Mouse (Mus musculus) neural tube, embryonic 11.5 days (tissue): Measurements from ENCODE around the gene Katnb1. TPM values are rescaled to one million over a fixed set of nuclear protein-coding genes. Genes with fewer than 3 reads are reported as not detected.

Experiments
- ATAC-seq: fragments of 200-750 bp; cut with Nextera tagmentation; 2 replicates; pipeline ENCODE4 v1.8.0; 2017; ENCODE audit warnings: moderate number of reproducible peaks, mild to moderate bottlenecking, moderate TSS enrichment, moderate library complexity; ENCODE audit not compliant: insufficient read depth, low FRiP score, low TSS enrichment
- DNase-seq: peaks from one replicate; pipeline ENCODE4 v3.0.0-alpha.2; 2015; ENCODE audit warnings: low spot score
- H3K27ac ChIP-seq: fragments of 300-500 bp; sonication (generic); 2 replicates; pipeline ENCODE4 v1.5.1; 2014; ENCODE audit warnings: low read depth, mild to moderate bottlenecking, low read length
- H3K27me3 ChIP-seq: fragments of 300-500 bp; sonication (generic); 2 replicates; pipeline ENCODE4 v1.6.1; 2014; ENCODE audit warnings: mild to moderate bottlenecking, low read length, mixed read lengths; ENCODE audit not compliant: control insufficient read depth, insufficient read depth
- H3K36me3 ChIP-seq: fragments of 300-500 bp; sonication (generic); 2 replicates; pipeline ENCODE4 v1.6.1; 2014; ENCODE audit warnings: mild to moderate bottlenecking, low read length, moderate library complexity, mixed read lengths; ENCODE audit not compliant: control insufficient read depth, insufficient read depth
- H3K4me1 ChIP-seq: fragments of 300-500 bp; sonication (generic); 2 replicates; pipeline ENCODE4 v1.6.1; 2014; ENCODE audit warnings: low read length, mixed read lengths; ENCODE audit not compliant: control insufficient read depth, insufficient read depth
- H3K4me2 ChIP-seq: fragments of 300-500 bp; sonication (generic); 2 replicates; pipeline ENCODE4 v1.6.1; 2014; ENCODE audit warnings: low read depth, mild to moderate bottlenecking, moderate library complexity
- H3K4me3 ChIP-seq: fragments of 300-500 bp; sonication (generic); 2 replicates; pipeline ENCODE4 v1.5.1; 2014; ENCODE audit warnings: low read depth, low read length
- H3K9ac ChIP-seq: fragments of 300-500 bp; sonication (generic); 2 replicates; pipeline ENCODE4 v1.6.1; 2014; ENCODE audit warnings: mild to moderate bottlenecking, low read length
- H3K9me3 ChIP-seq: fragments of 300-500 bp; sonication (generic); 2 replicates; pipeline ENCODE4 v1.6.1; 2016; ENCODE audit warnings: low read length; ENCODE audit not compliant: control insufficient read depth
- WGBS: fragments of 180-500 bp; shearing (Covaris S2); extraction: QIAGEN DNeasy Blood & Tissue Kit; methylation state at CpG from one replicate; pipeline ENCODE4 v1.1.7; 2014; 5-methylcytosine and 5-hydroxymethylcytosine counted together
- polyA plus RNA-seq: library from polyadenylated mRNA; unstranded; fragments of >200 nt; fragmentation: Nextera tagmentation; extraction: Ambion mirVana; gene quantifications from 2 replicates; pipeline ENCODE4 v1.2.1, GENCODE M21; 2014

Gene Katnb1
- polyA plus RNA-seq, 1 experiment from 2014 or later, result 32.5 TPM

DNA sequence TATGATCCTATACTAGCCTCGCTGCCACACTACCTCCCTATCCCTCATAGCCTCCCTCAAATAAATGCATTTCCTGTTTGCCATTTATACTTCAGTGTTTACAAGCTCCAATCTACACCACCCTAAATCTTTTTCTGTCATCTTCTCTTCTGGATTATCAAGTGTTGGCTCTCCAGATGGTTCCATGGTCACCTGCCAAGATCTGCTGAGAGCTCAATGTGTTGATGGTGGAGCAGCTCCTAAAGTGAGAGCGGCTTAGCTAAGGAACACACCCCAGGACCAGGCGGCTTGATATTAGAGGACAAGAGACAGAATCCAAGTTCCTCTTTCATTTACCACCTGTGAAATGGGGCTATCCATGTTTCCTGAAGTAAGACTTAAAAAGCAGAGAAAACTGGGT lies 2.9 kb upstream of the Katnb1 start:
- no peak for ATAC-seq
- no peak overlapping the region for H3K9ac ChIP-seq
- no peaks in the 10 kb centered on the region; the same call in 1 of the 2 replicates for H3K9me3 ChIP-seq
- H3K36me3 ChIP-seq, result no peaks in the 10 kb centered on the region
- no peak overlapping the region for H3K4me2 ChIP-seq
- no peak for DNase-seq
- H3K4me3 ChIP-seq, result no peak overlapping the region
- no peaks in the 10 kb centered on the region for H3K27me3 ChIP-seq
- no peak overlapping the region for H3K27ac ChIP-seq
- 82% methylated on average over 3 of the region's 3 CpGs for WGBS
- peaks cover 8% of the 10 kb centered on the region; the same call in 1 of the 2 replicates for H3K4me1 ChIP-seq

DNA sequence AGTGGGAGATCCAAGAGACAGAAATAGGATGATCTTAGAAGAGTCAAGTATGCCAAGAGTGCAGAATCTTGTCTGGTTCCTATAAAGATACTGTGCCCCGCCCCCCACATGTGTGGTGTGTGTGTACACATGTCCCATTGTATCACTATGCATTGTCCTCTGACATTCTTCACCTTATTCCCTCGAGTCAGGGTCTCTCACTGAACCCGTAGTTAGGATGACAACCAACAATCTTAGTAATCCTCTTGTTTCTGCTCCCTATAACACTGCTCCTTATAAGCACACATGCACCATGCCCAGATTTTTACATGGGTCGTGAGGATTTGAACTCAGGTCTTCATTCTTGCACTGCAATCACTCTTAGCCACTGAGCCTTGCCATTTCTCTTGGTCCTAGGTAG lies 1.7 kb upstream of the Katnb1 start:
- H3K4me1 ChIP-seq, result peaks cover 8% of the 10 kb centered on the region; the same call in 1 of the 2 replicates
- no peak overlapping the region for H3K27ac ChIP-seq
- ATAC-seq (no peak), DNase-seq (no peak)
- H3K9me3 ChIP-seq, result no peaks in the 10 kb centered on the region; the same call in 1 of the 2 replicates
- H3K4me2 ChIP-seq, result no peak overlapping the region
- no peaks in the 10 kb centered on the region for H3K27me3 ChIP-seq
- no peak overlapping the region for H3K4me3 ChIP-seq
- no peak overlapping the region for H3K9ac ChIP-seq
- no peaks in the 10 kb centered on the region for H3K36me3 ChIP-seq
- 85% methylated on average over 4 of the region's 4 CpGs for WGBS

DNA sequence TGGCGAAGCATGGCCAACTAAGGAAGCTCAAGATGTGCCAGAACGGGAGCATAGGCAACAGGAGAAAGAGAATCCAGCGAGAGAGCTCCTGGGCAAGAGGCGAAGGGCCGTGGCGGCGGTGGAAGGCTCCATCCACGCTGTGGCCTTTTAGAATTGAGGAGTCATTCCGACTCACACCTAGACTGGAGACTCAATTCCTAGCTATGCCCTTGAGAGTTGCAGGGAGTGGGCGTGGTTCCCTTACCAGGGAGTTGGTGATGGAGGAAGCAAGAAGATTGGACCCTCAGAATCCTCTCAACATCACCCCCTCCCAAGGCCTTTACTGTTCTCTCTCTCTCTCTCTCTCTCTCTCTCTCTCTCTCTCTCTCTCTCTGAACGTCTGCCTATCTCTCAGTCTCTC lies 664 bp downstream of the Katnb1 start:
- 14% methylated on average over 11 of the region's 11 CpGs for WGBS
- Histone ChIP-seq H3K4me3 (peak overlapping the region; percentile 71), H3K9ac (peak overlapping the region; percentile 83), H3K27ac (peak overlapping the region; percentile 42; the same call in 1 of the 2 replicates), H3K4me2 (peak overlapping the region; percentile 89), H3K27me3 (no peaks in the 10 kb centered on the region), H3K9me3 (no peaks in the 10 kb centered on the region; the same call in 1 of the 2 replicates), H3K36me3 (no peaks in the 10 kb centered on the region), H3K4me1 (peaks cover 8% of the 10 kb centered on the region; the same call in 1 of the 2 replicates)
- DNase-seq (peak; percentile 18), ATAC-seq (no peak)

DNA sequence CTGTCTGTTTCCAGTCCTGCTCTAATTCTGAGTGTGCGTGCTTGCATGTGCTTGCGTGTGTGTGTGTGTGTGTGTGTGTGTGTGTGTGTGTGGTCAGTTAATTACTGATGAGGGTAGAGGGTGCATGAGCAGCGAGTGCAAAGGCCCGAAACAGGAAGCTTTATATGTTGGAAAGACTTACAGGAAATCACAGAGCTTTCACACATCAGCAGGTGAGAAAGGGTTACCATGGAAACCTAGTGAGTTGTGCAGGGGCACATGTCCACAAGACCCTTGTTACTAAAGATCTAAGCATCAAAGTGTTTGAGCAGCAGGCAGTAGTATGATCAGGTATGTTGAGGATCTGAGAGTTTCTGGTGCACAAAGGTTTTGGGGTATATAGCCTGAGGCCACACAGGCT lies 3.3 kb downstream of the Katnb1 start:
- ATAC-seq (no peak), DNase-seq (no peak)
- no peaks in the 10 kb centered on the region for H3K27me3 ChIP-seq
- H3K4me1 ChIP-seq, result peaks cover 8% of the 10 kb centered on the region; the same call in 1 of the 2 replicates
- no peak overlapping the region for H3K27ac ChIP-seq
- WGBS, result 85% methylated on average over 4 of the region's 4 CpGs
- no peak overlapping the region for H3K4me2 ChIP-seq
- no peaks in the 10 kb centered on the region for H3K36me3 ChIP-seq
- H3K4me3 ChIP-seq, result no peak overlapping the region
- no peaks in the 10 kb centered on the region for H3K9me3 ChIP-seq
- no peak overlapping the region for H3K9ac ChIP-seq

DNA sequence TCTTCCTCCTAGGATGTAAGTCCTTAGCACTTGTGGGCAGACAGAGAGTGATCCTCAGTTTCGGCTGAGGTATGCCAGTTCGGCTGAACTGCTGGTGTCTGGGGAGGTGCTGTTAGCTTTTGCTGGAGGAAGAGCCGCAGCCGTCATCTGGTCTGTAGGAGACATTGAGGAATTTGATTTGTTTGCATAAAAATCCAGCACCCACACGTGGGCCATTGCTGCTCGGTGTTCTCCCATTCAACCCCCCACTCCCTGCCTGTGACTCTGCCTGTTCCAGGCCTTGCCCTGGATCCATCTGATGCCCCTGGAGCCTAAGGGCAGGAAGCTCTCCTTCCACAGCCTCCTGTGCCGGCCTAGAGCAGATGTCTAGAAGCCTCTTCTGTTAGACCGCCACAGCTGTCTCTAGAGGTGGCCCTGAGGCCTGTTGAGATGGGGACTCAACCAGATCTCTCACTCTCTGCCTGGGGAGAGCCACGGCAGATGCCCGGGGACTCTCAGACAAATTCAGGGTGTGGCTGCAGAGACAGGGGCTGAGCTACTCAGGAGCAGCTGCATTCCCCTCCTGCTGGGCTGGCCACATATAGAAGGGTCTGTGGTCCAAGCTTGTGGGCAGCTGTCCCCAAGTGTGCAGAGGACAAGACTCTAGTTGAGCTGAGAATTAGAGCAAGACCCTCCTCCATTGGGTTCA lies 3.9 kb downstream of the Katnb1 start:
- 0 out of 2 replicates have a peak, but pooled peaks cover 1% of the 10 kb centered on the region for H3K36me3 ChIP-seq
- no peak overlapping the region for H3K4me3 ChIP-seq
- no peak for ATAC-seq
- DNase-seq, result no peak
- H3K27ac ChIP-seq, result no peak overlapping the region
- H3K27me3 ChIP-seq, result no peaks in the 10 kb centered on the region
- H3K4me2 ChIP-seq, result no peak overlapping the region
- H3K9ac ChIP-seq, result no peak overlapping the region
- WGBS, result 85% methylated on average over 10 of the region's 10 CpGs
- H3K9me3 ChIP-seq, result no peaks in the 10 kb centered on the region
- H3K4me1 ChIP-seq, result peaks cover 8% of the 10 kb centered on the region; the same call in 1 of the 2 replicates

DNA sequence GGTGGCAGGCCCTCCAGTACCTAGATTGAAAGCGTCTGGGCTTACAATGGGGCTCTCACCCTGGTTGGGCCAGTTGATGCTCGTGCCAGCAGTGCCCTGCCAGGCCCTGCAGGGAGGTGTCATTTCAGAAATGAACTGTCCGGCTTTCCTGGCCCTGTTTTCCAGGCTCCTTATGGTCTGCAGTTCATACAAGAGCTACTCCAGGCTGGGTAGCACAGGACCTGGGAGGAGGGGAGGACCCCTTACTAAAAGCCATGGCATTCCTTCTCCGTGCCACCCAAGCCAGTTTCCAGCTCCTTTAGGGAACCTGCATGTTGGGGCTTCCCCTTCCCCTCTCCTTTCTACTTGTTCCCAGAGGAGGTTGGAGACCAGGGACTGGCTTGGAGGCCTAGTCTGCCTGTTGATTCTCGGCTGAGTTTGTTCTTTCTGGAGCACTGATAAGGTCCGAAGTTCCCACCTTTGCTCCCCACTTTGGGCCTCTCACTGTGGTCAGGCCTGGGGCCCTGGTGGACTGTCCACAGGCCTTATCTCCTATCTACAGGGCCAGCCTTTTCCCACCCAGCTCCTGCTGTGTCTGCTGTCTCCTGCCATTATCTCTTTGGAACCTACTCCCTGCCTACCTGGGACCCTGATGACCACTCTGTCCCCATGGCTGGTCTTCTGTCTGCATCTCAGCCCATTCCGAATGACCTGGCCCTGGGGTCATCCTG lies 4.6 kb downstream of the Katnb1 start:
- H3K4me1 ChIP-seq, result peaks cover 8% of the 10 kb centered on the region; the same call in 1 of the 2 replicates
- DNase-seq, result no peak
- H3K36me3 ChIP-seq, result peaks cover 2% of the 10 kb centered on the region; the same call in 1 of the 2 replicates
- no peaks in the 10 kb centered on the region for H3K27me3 ChIP-seq
- no peak for ATAC-seq
- no peaks in the 10 kb centered on the region for H3K9me3 ChIP-seq
- no peak overlapping the region for H3K27ac ChIP-seq
- H3K4me3 ChIP-seq, result no peak overlapping the region
- no peak overlapping the region for H3K4me2 ChIP-seq
- no peak overlapping the region for H3K9ac ChIP-seq
- WGBS, result 91% methylated on average over 7 of the region's 7 CpGs

DNA sequence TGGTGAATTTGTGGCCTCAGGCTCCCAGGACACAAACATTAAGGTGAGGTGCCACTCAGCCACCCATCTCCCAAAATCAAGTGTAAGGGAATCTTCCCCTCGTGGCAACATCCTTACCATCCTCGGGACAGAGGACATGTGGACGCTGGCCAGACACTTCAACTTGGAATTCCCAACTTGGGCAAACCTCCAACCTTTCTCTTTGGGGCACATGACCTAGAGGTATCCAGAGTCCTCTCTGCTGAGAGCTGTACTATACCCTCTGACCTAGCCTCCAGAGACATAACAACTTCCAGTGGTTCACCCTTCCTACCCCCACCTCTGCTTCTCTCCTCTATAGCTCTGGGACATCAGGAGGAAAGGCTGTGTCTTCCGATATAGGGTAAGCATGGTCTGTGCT lies 12.6 kb downstream of the Katnb1 start:
- Histone ChIP-seq H3K27me3 (no peaks in the 10 kb centered on the region), H3K4me2 (no peak overlapping the region), H3K9ac (no peak overlapping the region), H3K9me3 (no peaks in the 10 kb centered on the region), H3K27ac (no peak overlapping the region), H3K4me1 (no peaks in the 10 kb centered on the region), H3K36me3 (peaks cover 8% of the 10 kb centered on the region), H3K4me3 (no peak overlapping the region)
- ATAC-seq (no peak), DNase-seq (no peak)
- whole genome bisulfite sequencing, result 98% methylated on average over 4 of the region's 4 CpGs

DNA sequence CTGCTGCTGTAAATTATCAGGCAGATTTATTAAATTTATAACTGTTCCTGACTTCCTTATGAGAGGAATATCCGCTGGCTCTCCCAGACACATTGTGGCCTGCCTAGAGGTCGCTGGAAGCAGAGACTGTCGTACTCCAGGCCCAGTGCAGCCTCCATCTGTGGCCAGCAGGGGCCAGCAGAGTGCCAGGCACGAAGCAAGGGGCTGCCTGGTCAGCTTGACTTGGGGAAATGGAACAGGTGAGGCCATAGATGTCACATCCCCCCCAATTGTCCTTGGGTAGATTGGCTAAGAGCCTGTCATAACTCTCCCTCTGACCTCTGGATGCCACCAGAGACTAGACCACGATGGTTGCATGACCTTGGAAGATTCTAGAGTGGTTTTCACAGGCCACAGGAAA lies 18.0 kb downstream of the Katnb1 start:
- ATAC-seq (no peak), DNase-seq (peak; percentile 71)
- Histone ChIP-seq H3K9me3 (no peaks in the 10 kb centered on the region), H3K27me3 (no peaks in the 10 kb centered on the region), H3K36me3 (peaks cover 11% of the 10 kb centered on the region; the same call in 1 of the 2 replicates), H3K9ac (no peak overlapping the region), H3K27ac (no peak overlapping the region), H3K4me1 (no peaks in the 10 kb centered on the region), H3K4me3 (no peak overlapping the region), H3K4me2 (no peak overlapping the region)
- WGBS, result 28% methylated on average over 5 of the region's 5 CpGs
